Mouse (Mus musculus): Measurements from ENCODE around the gene Cnbp.
A peak's percentile ranks its signal among the peaks of the same experiment; 100 is the strongest.

Gene Cnbp

DNA sequence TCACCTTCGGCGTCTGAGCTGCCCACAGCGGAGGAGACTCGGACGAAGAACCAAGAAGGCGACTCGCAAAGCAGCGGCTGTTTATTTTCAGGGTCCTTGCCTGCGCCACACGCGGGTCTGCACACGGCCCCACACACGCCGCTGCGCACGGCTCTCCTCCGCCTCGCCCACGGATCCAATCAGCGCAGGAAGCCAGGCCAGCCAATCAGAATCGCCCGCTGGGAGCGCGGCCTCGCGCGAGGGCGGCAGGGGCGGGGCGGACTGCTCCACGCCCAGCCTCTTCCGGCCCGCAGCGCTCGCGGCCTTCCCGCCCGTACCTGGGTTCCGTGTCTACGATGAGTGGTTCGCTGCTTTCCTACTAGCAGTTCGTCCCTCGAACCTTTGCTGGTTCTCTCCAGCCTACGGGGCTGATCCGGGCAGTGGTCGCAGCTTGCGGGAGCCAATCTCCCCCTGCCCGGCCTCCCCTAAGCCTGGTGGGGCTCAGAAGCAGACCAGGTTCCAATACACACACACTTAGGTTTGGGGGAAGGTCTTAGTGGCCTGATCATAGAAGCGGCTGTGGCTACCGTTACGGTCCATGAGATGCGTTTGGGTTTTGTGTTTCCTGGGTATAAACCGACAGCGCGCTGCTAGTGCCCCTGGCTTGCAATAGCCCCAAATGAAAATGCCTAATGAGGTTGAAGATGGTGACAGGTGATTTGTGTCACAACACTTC lies at the start of gene Cnbp:
Gene Cnbp, minus strand, starts transcription at position 207 of the 715 bp plus-strand sequence.
- DNase-seq (ENCODE audit: low spot score): peak; percentile 98

DNA sequence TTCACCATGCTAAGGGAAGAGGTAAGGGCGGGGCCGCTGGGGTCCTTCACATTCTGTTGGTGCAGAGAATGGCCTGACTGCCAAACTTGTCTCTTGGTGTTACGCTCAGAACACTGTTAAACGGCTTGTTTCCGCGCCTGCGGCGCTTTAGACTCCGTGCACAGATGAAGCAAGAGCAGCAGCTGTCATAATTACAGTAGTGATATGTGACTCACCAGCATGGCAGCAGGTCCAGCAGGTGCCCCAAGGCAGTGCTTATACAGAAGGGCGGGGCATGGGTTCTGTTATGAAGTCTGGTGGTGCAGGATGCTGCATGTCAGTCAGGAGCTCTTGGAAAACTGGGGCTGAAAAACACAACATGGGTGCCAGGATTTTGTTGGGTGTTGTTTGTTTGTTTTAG lies 47.1 kb upstream of the Cnbp start:
- no peak for DNase-seq (ENCODE audit: low spot score)

DNA sequence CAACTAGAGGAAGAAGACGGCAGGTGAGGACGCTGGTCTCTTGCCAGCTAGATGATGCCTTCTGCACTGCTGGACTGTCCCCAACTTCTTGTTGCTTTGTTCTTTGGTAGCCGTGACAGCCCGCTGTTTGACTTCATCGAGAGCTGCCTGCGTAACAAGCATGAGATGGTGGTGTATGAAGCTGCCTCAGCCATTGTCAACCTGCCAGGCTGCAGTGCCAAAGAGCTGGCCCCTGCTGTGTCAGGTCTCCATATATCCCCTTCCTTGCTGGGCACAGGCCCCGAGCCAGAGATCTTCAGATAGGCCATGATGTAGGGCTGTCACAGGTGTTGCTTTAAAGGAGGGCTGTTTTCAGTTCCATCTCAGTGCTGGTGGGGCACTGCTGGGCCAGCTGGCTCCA lies 43.0 kb upstream of the Cnbp start:
- no peak for DNase-seq (ENCODE audit: low spot score)

DNA sequence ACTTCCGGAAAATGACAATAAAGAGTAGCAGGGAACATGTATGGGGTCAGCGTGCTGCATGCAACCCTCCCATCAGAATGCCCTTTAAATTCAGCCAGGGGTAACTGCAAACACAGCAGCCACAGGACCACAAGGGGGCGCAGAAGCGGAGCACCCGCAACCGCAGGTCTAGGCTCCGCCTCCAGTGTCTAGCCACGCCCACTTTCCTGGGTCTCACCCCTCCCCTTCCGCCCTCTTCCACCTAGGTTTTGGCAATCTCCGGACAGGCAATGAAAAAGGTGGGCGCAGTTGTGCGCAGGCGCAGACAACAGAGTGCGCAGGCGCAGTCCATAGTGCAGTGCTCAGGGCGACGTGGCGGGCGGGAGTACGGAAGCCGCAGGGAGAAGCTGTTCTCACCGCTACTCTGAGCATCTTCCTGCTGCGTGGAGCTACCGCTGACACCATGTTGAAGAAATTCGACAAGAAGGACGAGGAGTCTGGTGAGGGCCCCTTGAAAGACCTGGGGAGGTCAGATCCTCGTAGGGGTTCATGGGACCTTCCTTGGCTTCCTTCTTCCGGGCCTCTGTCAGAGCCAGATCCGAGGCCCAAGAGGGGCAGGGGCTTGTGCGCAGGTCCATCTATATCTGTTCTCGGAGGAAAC lies 36.8 kb upstream of the Cnbp start, which contains the start of gene Copg1:
Gene Copg1, plus strand, starts transcription at position 221 of the 640 bp plus-strand sequence.
- DNase-seq (ENCODE audit: low spot score): peak; percentile 100

DNA sequence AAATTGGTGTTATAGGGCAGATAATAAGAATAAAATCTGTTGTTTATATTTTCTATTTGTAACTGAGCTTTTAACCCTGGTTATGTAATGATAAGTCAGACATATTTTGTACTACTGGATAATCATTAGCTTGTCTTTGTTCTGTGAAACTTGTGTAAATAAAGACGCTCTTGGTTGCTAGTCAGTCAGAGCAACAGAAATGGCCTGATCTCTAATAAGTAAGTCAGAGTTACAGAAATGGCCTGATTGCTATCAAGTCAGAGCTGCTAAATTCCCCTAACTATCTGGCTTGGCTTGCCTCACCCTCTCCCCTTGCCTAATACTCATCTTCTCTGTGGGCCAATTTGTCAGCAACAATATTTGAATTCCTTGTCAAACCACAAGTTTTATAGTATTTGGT lies 35.8 kb upstream of the Cnbp start:
- DNase-seq (ENCODE audit: low spot score): peak; percentile 55

DNA sequence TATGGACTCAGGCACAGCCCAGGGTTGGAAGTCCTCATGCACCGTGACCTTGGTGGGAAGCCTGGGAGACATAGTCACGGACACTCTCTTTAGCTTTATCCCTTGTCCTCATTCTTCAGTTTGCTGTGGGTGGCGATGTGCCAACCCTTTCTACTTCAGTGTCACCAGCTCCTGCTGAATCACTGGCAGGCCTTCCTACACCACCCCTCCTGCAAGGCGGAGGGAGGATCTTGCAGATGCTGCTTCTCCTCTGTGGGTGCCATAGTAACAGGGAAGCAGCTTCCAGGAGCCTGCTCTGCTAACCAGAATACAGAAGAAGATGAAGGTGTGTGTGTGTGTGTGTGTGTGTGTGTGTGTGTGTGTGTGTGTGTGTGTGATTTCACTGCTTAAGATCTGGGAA lies 31.9 kb upstream of the Cnbp start:
- peak; percentile 44 for DNase-seq (ENCODE audit: low spot score)

DNA sequence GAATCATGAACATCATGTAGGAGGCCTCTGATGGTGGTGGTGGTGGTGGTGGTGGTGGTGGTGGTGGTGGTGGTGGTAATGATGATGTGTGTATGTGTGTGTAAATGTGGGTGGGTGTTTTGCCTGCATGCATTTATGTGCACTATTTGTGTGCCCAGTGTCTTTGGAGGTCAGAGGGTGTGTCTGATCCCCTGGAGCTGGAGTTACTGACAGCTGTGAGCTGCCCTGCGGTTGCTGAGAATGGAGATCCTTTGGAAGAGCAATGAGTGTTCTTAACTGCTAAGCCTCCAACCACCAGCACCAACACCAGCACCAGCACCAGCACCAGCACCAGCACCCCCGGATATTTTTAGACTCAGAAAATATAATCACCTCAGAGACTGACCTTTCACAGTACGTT lies 31.3 kb upstream of the Cnbp start:
- DNase-seq (ENCODE audit: low spot score): no peak

DNA sequence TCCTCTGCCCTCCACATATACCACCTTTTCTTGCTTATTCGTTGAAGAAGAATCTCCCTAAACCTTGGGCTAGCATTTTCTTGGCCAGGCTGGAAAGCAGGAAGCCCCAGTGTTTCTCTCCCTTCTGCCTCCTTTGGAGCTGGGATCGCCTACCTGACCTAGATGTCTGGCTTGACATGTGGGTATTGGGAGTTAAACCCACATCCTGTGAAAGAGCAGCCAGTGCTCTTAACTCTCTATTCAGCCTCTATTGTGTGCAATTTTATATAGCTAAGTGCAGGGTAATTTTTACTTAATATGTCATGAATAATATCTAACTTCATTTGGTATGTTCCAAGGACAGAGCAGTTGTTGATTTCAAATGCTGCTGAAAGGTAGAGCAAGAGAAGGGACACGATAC lies 28.7 kb upstream of the Cnbp start:
- DNase-seq (ENCODE audit: low spot score): no peak

DNA sequence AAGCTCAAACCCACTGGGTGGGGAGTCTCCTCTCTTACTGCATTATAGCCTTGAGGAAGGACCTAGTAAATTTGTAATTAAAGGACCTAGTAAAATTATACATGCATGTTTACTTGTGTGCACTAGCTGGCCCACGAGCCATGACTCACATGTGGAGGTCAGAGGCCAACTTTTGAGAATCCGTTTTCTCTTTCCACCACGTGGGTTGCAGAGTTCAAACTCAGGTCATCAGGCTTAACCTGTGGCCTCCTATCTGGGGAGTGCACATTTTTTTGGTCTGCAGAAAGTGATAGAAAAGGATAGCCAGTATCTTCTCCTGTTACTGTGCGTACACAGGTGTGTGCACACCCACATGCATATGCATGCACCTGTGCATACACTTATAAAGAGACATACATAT lies 28.1 kb upstream of the Cnbp start:
- no peak for DNase-seq (ENCODE audit: low spot score)

DNA sequence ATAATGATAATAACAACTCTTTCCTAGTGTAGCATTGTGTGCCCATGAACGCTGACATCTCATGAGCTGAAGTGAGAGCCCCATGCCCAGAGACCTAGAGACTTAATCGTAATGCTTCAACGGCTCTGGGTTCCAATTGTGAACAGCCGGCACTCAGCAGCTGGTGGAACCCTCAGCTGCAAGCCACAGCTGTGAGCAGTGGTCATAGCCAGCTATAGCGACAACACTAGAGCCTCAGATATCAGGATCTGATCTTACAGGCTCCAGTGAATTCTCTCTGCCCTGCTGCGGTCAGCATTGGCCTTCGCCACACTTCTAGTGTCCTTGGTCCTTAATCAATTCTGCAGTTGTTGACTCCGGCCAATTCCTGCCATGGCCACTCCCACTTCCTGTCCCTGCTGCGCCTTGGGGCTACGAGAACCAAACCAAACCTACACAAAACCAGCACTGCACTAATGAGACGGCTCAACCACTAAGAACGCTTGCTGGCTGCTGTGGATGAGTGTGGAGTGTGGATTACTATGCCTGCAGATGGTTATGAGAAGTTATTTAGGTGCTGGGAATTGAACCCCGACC lies 25.2 kb upstream of the Cnbp start:
- no peak for DNase-seq (ENCODE audit: low spot score)

DNA sequence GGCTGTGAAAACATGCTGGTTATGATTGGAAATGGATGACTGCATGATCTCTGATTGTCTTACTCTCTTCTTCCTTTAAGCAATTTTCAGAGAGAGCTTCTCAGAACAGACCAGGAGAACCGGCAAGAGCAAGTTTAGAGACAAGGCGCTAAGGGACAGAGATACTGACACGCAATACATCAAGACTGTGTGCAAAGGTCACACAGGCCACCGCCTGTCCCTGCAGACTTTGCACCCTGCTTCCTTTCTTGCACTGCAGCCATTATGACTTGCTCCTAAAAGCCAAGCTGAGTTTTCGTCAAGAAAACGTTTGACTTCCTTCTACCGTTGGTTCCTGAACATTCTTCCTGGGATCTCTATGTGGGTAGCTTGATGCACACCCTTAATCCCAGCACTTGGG lies 24.7 kb upstream of the Cnbp start:
- no peak for DNase-seq (ENCODE audit: low spot score)

DNA sequence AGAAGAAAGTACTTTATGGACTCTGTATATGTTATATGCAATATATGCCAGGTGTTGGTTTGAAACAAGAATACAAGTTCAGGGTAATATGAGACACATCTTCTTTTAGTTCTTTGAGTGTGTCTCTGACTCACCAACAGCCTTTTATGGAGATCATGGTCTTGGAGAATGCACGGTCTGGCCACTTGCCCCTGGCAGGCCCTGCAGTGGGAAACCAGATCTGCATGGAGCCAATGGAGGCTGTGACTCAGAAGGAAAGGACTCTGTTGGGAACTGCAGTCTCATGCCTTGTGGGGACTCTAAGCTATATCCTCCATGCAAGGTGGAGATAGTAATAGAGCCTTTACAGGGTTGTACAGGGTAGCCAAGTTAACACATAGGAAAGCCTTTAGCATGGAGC lies 24.2 kb upstream of the Cnbp start:
- peak; percentile 66 for DNase-seq (ENCODE audit: low spot score)

DNA sequence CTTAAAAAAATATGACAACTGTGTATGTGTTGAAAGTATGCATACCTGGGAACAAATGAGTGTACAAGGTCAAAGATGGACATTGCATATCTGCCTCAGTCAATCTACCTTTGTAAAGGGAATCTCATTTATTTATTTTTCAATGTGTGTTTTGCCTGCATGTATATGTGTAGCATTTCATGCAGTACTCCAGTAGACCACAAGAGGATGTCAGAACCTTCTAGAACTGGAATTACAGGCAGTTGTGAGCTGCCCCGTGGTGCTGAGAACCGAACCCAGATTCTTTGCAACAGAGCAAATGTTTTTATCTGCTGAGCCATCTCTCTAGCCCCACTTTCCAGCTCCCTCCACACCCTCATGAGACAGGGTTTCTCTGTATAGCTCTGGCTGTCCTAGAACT lies 23.1 kb upstream of the Cnbp start:
- no peak for DNase-seq (ENCODE audit: low spot score)

DNA sequence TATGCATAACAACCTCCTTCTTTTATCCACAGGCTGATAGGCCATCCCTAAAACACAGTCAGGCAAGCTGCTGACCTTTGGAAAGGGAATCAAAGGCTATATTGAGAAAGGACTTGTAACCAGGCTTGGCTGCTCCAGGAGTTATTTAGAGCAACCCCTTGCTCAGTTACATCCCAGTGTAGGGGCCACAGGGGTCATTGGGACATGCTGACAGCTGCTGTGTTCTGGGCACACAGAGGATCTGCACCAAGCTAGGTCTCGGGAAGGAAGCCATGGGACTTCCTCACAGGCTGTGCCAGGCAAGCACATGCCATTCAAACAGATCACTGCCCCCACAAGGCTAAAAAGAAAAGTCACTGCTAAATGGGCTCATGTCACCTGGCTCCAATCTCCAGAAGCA lies 22.2 kb upstream of the Cnbp start:
- peak; percentile 84 for DNase-seq (ENCODE audit: low spot score)

DNA sequence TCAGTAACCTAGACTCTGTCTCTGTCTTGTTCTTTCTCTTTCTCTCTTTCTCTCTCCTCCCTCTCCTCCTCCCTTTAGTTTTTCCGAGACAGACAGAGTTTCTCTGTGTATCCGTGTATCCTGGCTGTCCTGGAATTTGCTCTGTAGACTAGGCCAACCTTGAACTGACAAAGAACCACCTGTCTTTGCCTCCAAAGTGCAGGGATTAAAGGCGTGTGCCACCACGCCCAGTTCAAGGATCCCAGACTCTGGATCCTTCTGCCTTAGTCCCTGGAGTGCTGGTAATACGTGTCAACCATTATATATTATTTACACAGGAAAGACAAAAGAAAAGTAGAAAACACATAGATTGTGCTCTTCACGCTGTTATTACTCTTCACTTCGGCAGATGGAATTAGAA lies 20.3 kb upstream of the Cnbp start:
- DNase-seq (ENCODE audit: low spot score): no peak

DNA sequence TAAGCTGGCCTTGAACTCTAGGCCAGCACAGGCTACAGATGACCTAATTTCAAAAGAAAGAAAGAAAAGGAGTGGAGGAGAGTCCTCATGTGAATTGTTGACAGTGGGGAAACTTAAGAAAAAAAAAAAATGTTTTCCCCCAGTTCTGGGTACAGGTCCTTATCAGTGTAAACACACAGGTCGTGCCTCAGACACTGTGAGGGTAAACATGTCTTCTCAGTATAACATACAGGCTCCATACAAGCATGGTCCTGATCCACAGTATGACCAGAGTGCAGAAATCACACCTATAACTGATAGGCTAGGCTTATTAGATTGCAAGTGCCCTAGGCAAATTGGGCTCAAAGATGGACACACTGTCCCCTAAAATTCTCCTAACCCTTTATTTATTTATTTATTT lies 19.5 kb upstream of the Cnbp start:
- no peak for DNase-seq (ENCODE audit: low spot score)

DNA sequence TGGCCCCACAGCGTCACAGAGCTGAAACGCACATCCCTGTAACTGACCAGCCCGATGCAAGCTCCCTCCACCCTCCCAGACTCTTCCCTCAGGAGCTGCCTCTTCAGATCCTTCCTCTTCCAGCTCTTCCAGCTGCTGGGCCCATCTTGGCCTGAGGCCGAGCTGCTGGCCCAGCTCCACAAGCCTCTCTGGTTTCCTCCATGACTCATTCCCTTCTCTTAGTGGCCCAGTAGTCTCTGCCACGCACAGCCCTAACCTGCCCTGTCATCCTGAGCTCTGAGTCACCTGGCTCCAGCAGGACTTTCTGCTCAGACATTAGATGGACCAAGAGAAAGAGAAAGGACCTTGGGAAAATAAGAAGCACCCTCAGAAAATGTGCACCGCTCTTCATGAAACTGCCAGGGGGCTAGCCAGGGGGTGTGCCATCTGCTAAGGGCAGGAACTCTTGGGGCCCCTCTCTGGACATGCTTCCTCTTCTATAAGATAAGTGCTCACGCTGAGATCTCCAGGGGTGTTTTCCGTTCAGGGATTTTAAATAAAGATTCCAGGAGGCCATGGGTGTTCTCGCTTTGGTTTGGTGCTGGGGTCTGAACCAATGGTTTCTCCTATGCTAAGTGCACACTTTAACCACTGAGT lies 18.1 kb upstream of the Cnbp start:
- peak; percentile 90 for DNase-seq (ENCODE audit: low spot score)

DNA sequence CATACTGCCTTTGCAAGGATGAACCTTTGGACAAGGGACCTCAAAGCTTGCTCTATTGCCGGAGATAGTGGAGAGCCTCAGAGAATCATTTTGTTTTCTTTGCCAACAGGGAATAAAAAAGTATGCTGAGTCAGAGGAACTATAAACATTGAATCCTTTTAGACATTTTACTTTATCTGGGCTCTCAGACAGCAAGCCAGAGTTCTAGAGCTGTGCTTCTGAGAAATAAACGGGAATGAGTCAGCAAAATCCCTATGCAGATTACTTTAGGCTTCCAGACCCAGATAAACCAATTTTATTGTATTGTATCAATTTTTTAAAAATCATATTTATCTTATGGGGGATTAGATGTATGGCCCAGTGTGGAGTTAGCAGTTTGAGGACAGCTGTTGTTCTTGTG lies 16.4 kb upstream of the Cnbp start:
- peak; percentile 40 for DNase-seq (ENCODE audit: low spot score)

DNA sequence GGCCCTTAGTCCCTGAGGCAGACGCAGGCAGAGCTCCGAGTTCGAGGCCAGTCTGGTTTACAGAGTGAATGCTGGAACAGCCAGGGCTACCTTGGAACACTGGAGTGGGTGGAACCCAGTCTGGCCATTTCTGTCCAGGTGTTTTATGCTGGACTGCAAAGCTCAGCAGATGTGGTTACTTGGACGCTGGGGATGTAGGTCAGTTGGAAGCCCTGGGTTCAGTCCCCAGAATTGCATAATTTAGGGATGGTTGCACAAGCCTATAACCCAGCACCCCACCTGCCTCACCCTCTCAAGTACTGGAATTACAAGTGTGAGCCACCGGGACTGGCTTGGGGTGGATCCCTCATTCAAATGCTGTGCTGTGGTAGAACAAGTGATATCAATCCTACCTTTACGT lies 15.3 kb upstream of the Cnbp start:
- no peak for DNase-seq (ENCODE audit: low spot score)

DNA sequence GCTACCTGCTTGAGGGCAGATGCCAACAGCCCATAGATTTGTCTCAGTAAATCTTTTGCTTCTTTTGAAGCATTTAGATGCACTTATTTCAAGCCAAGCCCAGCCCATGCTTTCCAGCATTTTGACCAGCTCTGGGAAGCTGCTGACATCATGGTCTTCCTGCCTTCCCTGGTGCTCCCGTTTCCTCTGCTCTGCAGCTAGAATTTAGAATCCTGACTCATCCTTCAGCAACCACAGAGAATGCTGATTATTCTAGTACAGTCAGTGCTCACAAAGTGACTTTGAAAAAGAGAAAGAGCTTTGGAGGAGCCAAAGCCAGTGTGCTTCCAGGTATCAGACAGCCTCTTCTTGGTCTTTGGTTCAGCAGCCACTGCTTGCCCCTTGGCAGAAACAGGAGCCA lies 6.2 kb upstream of the Cnbp start:
- no peak for DNase-seq (ENCODE audit: low spot score)

DNA sequence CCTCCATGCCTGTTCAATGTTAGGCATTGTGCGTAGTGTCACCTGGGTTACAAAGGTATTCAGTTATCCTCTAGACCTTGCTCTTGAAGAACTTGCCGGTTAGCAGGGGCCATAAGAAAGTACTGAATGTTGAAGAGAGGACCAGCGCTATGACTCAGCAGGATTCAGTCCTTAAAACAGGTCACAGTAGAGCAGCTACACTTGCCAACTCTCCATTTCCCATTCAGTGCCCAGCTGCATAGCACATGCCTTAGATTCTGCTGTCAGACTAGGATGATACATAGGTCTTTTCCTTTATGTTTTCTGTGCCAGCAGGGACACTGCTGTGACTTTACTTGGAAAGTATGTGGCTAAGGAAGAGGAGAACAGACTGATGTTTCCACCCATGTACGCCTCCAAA lies 2.5 kb upstream of the Cnbp start:
- peak; percentile 46 for DNase-seq (ENCODE audit: low spot score)

DNA sequence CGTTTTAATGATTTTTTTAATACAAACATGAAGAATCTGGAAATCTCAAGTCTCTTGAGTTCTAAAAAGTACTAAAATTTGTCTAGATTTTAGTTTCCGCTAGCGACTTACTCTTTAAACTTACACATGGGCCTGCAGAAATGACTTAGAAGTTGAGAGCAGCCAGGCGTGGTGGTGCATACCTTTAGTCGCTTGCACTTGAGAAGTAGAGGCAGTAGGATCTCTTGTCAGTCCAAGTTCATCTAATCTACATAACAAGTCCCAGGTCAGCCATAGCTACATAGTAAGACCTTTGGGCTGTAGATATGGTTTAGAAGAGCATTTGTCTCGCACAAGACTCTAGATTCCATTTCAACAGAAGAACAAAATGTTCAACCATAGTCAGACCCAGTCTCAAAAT lies 965 bp upstream of the Cnbp start:
- no peak for DNase-seq (ENCODE audit: low spot score)
